ENCODE assay signal across 9 mouse cellular contexts in the genomic region with DNA sequence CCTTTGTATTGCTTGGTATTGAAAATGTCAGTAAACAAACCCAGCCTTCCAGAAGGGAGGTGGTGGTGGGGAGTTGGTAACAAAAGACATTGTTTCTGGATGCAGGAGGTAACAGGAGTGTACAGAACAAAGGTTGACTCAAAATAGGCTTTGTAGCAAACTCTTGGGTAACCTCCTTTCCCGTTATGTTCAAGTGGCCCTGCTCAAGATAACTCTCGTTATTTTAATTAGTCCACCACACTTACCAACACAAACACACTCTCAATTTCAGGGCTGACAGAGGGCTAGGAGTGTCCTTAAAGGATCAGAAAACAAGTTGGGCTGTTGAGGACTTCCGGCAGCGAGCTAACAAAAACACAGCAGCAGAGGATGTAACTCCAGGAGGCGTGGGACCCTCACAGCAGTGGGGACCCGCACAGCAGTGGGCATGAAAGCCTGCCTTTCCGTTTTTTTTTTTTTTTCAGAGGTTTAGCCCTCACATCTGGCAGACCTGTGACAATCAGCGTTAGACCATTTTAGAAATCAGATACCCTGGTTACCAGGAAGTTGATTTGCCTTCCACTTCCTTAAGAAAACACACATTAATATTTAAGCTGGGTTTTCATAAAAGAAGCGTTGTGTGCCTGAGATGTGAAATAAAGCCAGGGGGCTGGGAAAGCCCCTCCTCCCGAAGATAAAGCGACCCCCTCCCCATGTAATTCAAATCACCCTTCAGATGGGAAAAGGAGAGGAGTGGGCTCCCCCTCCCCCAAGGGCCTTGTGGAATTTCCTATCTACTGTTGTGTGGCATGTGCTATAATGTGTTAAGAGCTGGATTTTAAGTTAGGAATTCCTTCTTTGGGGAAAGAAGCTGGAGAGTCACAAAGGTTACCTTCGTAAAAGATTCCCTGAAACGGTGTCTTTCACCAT.
DNase-seq lines count a peak whose midpoint lies in the region; ATAC-seq and TF ChIP-seq lines count a peak whose summit lies in the region.
"Had no signal": no experiment of that assay in that cellular context is flagged by ENCODE, and none has a peak within 500 bp of the region (broad histone marks: within the 10 kb centered on the region; RNA-seq: fewer than 3 reads in every experiment).

No protein-coding gene starts in this region.

- no peaks in the 10 kb centered on the region for H3K36me3 ChIP-seq in forebrain, embryonic 13.5 days (ENCODE audit: poor library complexity, severe bottlenecking)
- H3K36me3 ChIP-seq in forebrain, postnatal 0 days (ENCODE audit: insufficient read depth): no peaks in the 10 kb centered on the region
- H3K36me3 ChIP-seq in limb, embryonic 12.5 days: no peaks in the 10 kb centered on the region
- no peaks in the 10 kb centered on the region for H3K36me3 ChIP-seq in stomach, postnatal 0 days (ENCODE audit: control insufficient read depth, insufficient read depth, low read length)

- H3K9me3 ChIP-seq in forebrain, embryonic 13.5 days (replicated peaks): no peaks in the 10 kb centered on the region
- H3K9me3 ChIP-seq in forebrain, postnatal 0 days (ENCODE audit: low read length): no peaks in the 10 kb centered on the region
- H3K9me3 ChIP-seq in limb, embryonic 12.5 days: no peaks in the 10 kb centered on the region
- no peaks in the 10 kb centered on the region for H3K9me3 ChIP-seq in stomach, postnatal 0 days (ENCODE audit: control insufficient read depth, low read length)

- DNase-seq in forebrain, postnatal 0 days: no peak
- DNase-seq in thymus, postnatal 14 days: peak; percentile 10
- no peak for DNase-seq in thymus, postnatal 0 days (ENCODE audit: low spot score)
- no peak for DNase-seq in stomach, postnatal 0 days (ENCODE audit: low spot score)
- DNase-seq in cerebellum, adult 8-10 months: no peak
- no peak for DNase-seq in adrenal gland, postnatal 4 days (ENCODE audit: low spot score in 2 of 2)

- H3K9ac ChIP-seq in forebrain, embryonic 13.5 days: no peak overlapping the region
- no peak overlapping the region for H3K9ac ChIP-seq in forebrain, postnatal 0 days
- no peak overlapping the region for H3K9ac ChIP-seq in limb, embryonic 12.5 days (replicated peaks)
- no peak overlapping the region for H3K9ac ChIP-seq in stomach, postnatal 0 days (ENCODE audit: low read length)

- H3K27me3 ChIP-seq in forebrain, embryonic 13.5 days: peaks cover 25% of the 10 kb centered on the region
- peaks cover 3% of the 10 kb centered on the region for H3K27me3 ChIP-seq in forebrain, postnatal 0 days (ENCODE audit: insufficient read depth, low read length)
- no peaks in the 10 kb centered on the region for H3K27me3 ChIP-seq in limb, embryonic 12.5 days
- H3K27me3 ChIP-seq in stomach, postnatal 0 days (ENCODE audit: control insufficient read depth, insufficient read depth, low read length): no peaks in the 10 kb centered on the region

- H3K4me2 ChIP-seq in forebrain, embryonic 13.5 days: 0 out of 2 replicates have a peak overlapping the region, but pooled peaks have one; percentile 15
- no peak overlapping the region for H3K4me2 ChIP-seq in forebrain, postnatal 0 days (ENCODE audit: low read depth)
- H3K4me2 ChIP-seq in limb, embryonic 12.5 days: peak overlapping the region; percentile 28; the same call in 1 of the 2 replicates
- H3K4me2 ChIP-seq in stomach, postnatal 0 days (replicated peaks; ENCODE audit: low read depth): 0 out of 2 replicates have a peak overlapping the region, but pooled peaks have one; percentile 14

- TF ChIP-seq EP300 in stomach, postnatal 0 days (optimal IDR thresholded peaks at IDR 0.05): no peak

- H3K4me1 ChIP-seq in forebrain, embryonic 13.5 days: peaks cover 7% of the 10 kb centered on the region; the same call in 1 of the 2 replicates
- H3K4me1 ChIP-seq in forebrain, postnatal 0 days (ENCODE audit: insufficient read depth): no peaks in the 10 kb centered on the region
- H3K4me1 ChIP-seq in limb, embryonic 12.5 days (replicated peaks): peaks cover 18% of the 10 kb centered on the region
- no peaks in the 10 kb centered on the region for H3K4me1 ChIP-seq in stomach, postnatal 0 days (replicated peaks; ENCODE audit: control insufficient read depth, insufficient read depth)

- WGBS in forebrain, embryonic 13.5 days: 12% methylated on average over 13 of the region's 13 CpGs
- WGBS in forebrain, postnatal 0 days: 15% methylated on average over 13 of the region's 13 CpGs
- WGBS in limb, embryonic 12.5 days: 11% methylated on average over 13 of the region's 13 CpGs
- WGBS in stomach, postnatal 0 days: 27% methylated on average over 13 of the region's 13 CpGs

- ATAC-seq in forebrain, embryonic 13.5 days: no peak
- no peak for ATAC-seq in forebrain, postnatal 0 days
- ATAC-seq in limb, embryonic 12.5 days (ENCODE audit: insufficient number of reproducible peaks, insufficient read depth, low FRiP score, low TSS enrichment, low read depth): no peak
- ATAC-seq in stomach, postnatal 0 days (ENCODE audit: low FRiP score, low TSS enrichment): no peak

- no peak for TF ChIP-seq CTCF in forebrain, postnatal 0 days (IDR thresholded peaks at IDR 0.05; ENCODE audit: low read depth)
- no peak for TF ChIP-seq CTCF in stomach, postnatal 0 days (IDR thresholded peaks at IDR 0.05; ENCODE audit: low read depth)

- H3K4me3 ChIP-seq in forebrain, embryonic 13.5 days: no peak overlapping the region
- H3K4me3 ChIP-seq in forebrain, postnatal 0 days (ENCODE audit: low read depth, low read length): no peak overlapping the region
- no peak overlapping the region for H3K4me3 ChIP-seq in limb, embryonic 12.5 days (replicated peaks)
- H3K4me3 ChIP-seq in stomach, postnatal 0 days (ENCODE audit: low read depth, low read length): no peak overlapping the region

- H3K27ac ChIP-seq in forebrain, embryonic 13.5 days: no peak overlapping the region
- H3K27ac ChIP-seq in forebrain, postnatal 0 days (ENCODE audit: low read depth, low read length): no peak overlapping the region
- peak overlapping the region; percentile 80 for H3K27ac ChIP-seq in limb, embryonic 12.5 days
- H3K27ac ChIP-seq in stomach, postnatal 0 days (replicated peaks): no peak overlapping the region
- H3K27ac ChIP-seq: macrophage had no signal
